Mouse (Mus musculus) cerebellum, adult 18-20 months (tissue): ENCODE measurements around the gene Arfgef2.

Experiments used
- DNase-seq, 2 experiments: peaks; one replicate each; pipeline ENCODE4 v3.0.0; 2021

Gene Arfgef2

GRCm38 (mm10) chr2:166806813-166807212 is 1.4 kb downstream of the Arfgef2 start:
- no peak for DNase-seq

GRCm38 (mm10) chr2:166809499-166809898 is 4.1 kb downstream of the Arfgef2 start:
- DNase-seq, result no peak

- no peak for DNase-seq
Measured at GRCm38 (mm10) chr2:166810821-166811220, 5.4 kb downstream of the Arfgef2 start.

- no peak for DNase-seq
Measured at GRCm38 (mm10) chr2:166818463-166819143, 13.2 kb downstream of the Arfgef2 start.

- DNase-seq, result no peak
Measured at GRCm38 (mm10) chr2:166819849-166820248, 14.5 kb downstream of the Arfgef2 start.

GRCm38 (mm10) chr2:166820844-166821243 is 15.5 kb downstream of the Arfgef2 start:
- no peak for DNase-seq

- DNase-seq, result no peak
Measured at GRCm38 (mm10) chr2:166821406-166821805, 16.0 kb downstream of the Arfgef2 start.

GRCm38 (mm10) chr2:166822119-166822826 is 16.9 kb downstream of the Arfgef2 start:
- DNase-seq, result no peak

- DNase-seq, result peak in 1 of 2 experiments; percentile 19
Measured at GRCm38 (mm10) chr2:166822901-166823300, 17.5 kb downstream of the Arfgef2 start.

GRCm38 (mm10) chr2:166824386-166824785 is 19.0 kb downstream of the Arfgef2 start:
- DNase-seq, result no peak

GRCm38 (mm10) chr2:166824998-166825397 is 19.6 kb downstream of the Arfgef2 start:
- no peak for DNase-seq

GRCm38 (mm10) chr2:166826491-166827224 is 21.3 kb downstream of the Arfgef2 start:
- no peak for DNase-seq

- DNase-seq, result no peak
Measured at GRCm38 (mm10) chr2:166828306-166828705, 22.9 kb downstream of the Arfgef2 start.

- no peak for DNase-seq
Measured at GRCm38 (mm10) chr2:166830350-166830749, 25.0 kb downstream of the Arfgef2 start.

- no peak for DNase-seq
Measured at GRCm38 (mm10) chr2:166834091-166834490, 28.7 kb downstream of the Arfgef2 start.

GRCm38 (mm10) chr2:166834796-166835195 is 29.4 kb downstream of the Arfgef2 start:
- no peak for DNase-seq

GRCm38 (mm10) chr2:166835581-166835980 is 30.2 kb downstream of the Arfgef2 start:
- no peak for DNase-seq

GRCm38 (mm10) chr2:166841813-166842212 is 36.4 kb downstream of the Arfgef2 start:
- no peak for DNase-seq

- no peak for DNase-seq
Measured at GRCm38 (mm10) chr2:166850691-166851090, 45.3 kb downstream of the Arfgef2 start.

- DNase-seq, result no peak
Measured at GRCm38 (mm10) chr2:166852270-166852669, 46.9 kb downstream of the Arfgef2 start.

- DNase-seq, result no peak
Measured at GRCm38 (mm10) chr2:166855771-166856170, 50.4 kb downstream of the Arfgef2 start.

- DNase-seq, result no peak
Measured at GRCm38 (mm10) chr2:166856366-166856765, 51.0 kb downstream of the Arfgef2 start.

GRCm38 (mm10) chr2:166857118-166857517 is 51.7 kb downstream of the Arfgef2 start:
- no peak for DNase-seq

GRCm38 (mm10) chr2:166859214-166859613 is 53.8 kb downstream of the Arfgef2 start:
- DNase-seq, result no peak
